Mouse (Mus musculus): ENCODE measurements around the gene Dbil5. TPM values are rescaled to one million over a fixed set of nuclear protein-coding genes. Genes with fewer than 3 reads are reported as not detected.

Gene Dbil5
- total RNA-seq, 2 experiments from 2014 or later = 1.1 to 1.6 TPM

DNA sequence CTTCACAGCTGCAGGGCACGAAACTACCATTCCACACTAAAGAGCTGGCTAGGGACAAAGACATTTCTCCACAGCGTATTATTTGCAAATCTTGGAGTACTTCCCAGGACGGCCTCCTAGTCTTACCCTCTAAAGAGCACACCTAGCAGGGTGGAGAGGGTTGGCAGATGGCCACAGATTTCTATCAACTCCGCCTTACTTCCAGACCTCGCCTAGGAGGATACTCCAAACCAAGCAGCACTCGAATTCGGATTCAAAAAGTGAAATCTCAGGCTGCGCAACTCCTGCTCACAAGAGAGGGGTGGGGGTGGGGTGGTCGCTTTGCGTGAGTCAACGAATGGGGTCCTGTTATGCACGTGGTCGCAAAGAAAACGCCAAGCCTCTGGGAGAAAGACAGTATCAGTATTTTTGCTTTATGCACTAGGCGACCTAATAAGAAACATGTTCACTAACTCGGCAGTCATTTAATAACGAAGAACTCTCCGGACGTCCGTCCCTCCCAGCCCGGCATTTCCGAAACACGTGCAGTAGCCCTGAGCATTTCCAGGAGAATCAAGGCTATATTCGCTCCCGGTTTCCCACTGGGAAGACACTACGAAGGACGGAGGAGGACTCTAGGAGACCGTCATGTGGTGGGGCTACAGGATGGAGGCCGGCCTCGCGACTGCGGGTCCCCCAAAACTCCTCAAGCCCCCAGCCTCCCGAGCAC, 573 bp upstream of the Dbil5 start:
- intact Hi-C loops (cut with DNase I) = loop anchor here (1.0 kb wide), 1 partner anchor 38 kb away; the partner anchor contains the start of genes Fam57a and Vps53
- DNase-seq (ENCODE audit: low spot score in 2 of 2) = peak in 1 of 2 experiments; percentile 48

- intact Hi-C loops (cut with DNase I) = no loop called here
These were observed 7.2 kb downstream of the Dbil5 start for GRCm38 (mm10) chr11:76224631-76225030.

DNA sequence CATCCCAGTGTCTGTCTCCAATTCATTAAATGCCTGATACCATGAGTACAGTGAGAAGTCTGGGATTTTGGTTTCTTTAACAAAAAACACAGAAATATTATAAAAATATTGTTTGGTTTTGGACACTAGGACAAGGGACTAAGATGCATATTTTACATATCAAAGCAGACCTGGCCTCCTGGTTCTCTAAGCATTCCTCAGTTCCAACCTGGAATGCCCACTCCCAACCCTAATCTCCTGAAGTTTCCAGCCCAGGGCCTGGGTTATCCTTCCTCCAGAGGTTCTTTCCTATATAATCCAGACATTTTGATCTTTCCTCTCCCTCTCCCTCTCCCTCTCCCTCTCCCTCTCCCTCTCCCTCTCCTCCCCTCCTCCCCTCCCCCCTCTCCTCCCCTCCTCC, 7.6 kb downstream of the Dbil5 start:
- DNase-seq (ENCODE audit: low spot score in 2 of 2) = no peak
- intact Hi-C loops (cut with DNase I) = no loop called here

More at GRCm38 (mm10) chr11:76224631-76225030, 7.2 kb downstream of the Dbil5 start:
- DNase-seq (ENCODE audit: low spot score in 2 of 2) = no peak

DNA sequence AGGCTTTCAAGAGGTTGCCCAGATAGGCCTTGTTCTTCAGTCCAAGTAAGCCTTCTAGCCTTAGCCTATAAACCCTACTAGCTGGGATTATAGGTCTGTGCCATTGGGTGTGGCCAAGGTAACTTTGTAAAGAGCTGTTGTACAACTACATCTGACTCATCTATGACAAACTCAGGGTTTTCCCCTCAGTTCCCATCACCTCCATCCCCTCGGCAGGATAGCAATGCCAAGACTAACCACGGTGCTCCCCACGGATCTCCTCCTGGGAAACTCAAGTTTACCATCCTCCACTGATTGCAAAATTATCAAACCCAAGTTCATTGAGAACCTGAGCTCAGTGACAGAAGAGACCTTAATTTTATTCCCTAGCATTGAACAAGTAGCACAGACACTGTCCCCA, 18.7 kb downstream of the Dbil5 start:
- no peak for DNase-seq (ENCODE audit: low spot score in 2 of 2)
- intact Hi-C loops (cut with DNase I) = no loop called here

DNA sequence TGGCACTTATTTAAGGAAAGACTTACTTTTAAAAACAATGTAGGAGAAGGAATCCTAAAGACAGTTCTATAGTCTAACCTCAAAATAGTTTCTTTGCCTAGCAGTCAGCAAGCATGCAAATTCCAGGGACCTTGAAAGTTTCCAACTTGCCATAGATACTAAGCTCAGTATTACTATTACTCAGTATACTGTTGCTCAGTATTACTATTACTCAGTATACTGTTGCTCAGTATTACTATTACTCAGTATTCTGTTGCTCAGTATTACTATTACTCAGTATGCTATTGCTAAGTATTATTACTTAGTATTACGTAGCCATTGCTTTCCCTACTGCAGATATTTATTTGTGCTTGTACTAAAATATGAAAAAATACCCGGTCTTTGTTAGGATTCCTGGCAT, 22.3 kb downstream of the Dbil5 start:
- intact Hi-C loops (cut with DNase I) = no loop called here
- no peak for DNase-seq (ENCODE audit: low spot score in 2 of 2)

- peak; percentile 91 to 95 for DNase-seq (ENCODE audit: low spot score in 2 of 2)
- intact Hi-C loops (cut with DNase I) = loop anchor here (2.0 kb wide), 1 partner anchor 64 kb away; the partner anchor contains the start of genes Fam57a and Vps53
These were observed 25.7 kb downstream of the Dbil5 start, which contains the start of the genes Mrm3 and Glod4 for GRCm38 (mm10) chr11:76242901-76243810. Gene Mrm3, plus strand, starts transcription at chr11:76243715. Gene Glod4, minus strand, starts transcription at chr11:76243725.

GRCm38 (mm10) chr11:76243811-76244546, 26.6 kb downstream of the Dbil5 start:
- intact Hi-C loops (cut with DNase I) = loop anchor here (2.0 kb wide), 1 partner anchor 65 kb away; the partner anchor contains the start of genes Fam57a and Vps53
- no peak for DNase-seq (ENCODE audit: low spot score in 2 of 2)

- intact Hi-C loops (cut with DNase I) = no loop called here
- no peak for DNase-seq (ENCODE audit: low spot score in 2 of 2)
These were observed 29.0 kb downstream of the Dbil5 start for GRCm38 (mm10) chr11:76246439-76246838.

- intact Hi-C loops (cut with DNase I) = no loop called here
- no peak for DNase-seq (ENCODE audit: low spot score in 2 of 2)
These were observed 29.8 kb downstream of the Dbil5 start for GRCm38 (mm10) chr11:76247239-76247638.

- intact Hi-C loops (cut with DNase I) = no loop called here
- no peak for DNase-seq (ENCODE audit: low spot score in 2 of 2)
These were observed 34.6 kb downstream of the Dbil5 start for GRCm38 (mm10) chr11:76252036-76252435.

GRCm38 (mm10) chr11:76253145-76253917, 35.9 kb downstream of the Dbil5 start:
- intact Hi-C loops (cut with DNase I) = loop anchor here (1.0 kb wide), 2 partner anchors 146 to 153 kb away; partner anchors contain the start of genes Nxn and Timm22
- DNase-seq (ENCODE audit: low spot score in 2 of 2) = peak; percentile 81 to 85

GRCm38 (mm10) chr11:76253918-76254264, 36.5 kb downstream of the Dbil5 start:
- DNase-seq (ENCODE audit: low spot score in 2 of 2) = no peak
- intact Hi-C loops (cut with DNase I) = loop anchor here (1.0 kb wide), 2 partner anchors 145 to 152 kb away; partner anchors contain the start of genes Nxn and Timm22

- DNase-seq (ENCODE audit: low spot score in 2 of 2) = peak; percentile 30 to 42
- intact Hi-C loops (cut with DNase I) = no loop called here
These were observed 38.1 kb downstream of the Dbil5 start for GRCm38 (mm10) chr11:76255431-76256001.

GRCm38 (mm10) chr11:76256129-76256528, 38.7 kb downstream of the Dbil5 start:
- DNase-seq (ENCODE audit: low spot score in 2 of 2) = no peak
- intact Hi-C loops (cut with DNase I) = no loop called here

DNA sequence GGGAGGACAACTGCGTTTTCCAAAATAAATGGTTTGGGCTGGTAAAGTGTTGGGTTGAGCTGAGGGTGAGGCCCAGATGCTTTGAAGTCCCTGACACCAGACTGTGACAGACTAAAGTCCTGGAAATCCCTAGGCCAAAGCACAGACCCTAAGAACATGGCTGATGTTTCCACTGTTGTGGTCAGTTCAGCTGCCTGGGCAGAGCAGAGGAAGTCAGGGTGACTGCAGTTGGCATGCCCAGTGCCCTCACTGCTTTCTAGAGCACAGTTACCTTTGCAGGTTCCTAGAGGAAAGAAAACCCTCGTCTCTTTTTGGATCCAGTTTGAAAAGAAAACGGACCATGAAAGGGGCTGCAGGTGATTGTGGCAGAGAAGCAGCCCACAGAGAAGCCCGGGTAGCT, 40.0 kb downstream of the Dbil5 start:
- intact Hi-C loops (cut with DNase I) = no loop called here
- DNase-seq (ENCODE audit: low spot score in 2 of 2) = no peak

- intact Hi-C loops (cut with DNase I) = no loop called here
- DNase-seq (ENCODE audit: low spot score in 2 of 2) = no peak
These were observed 41.1 kb downstream of the Dbil5 start for GRCm38 (mm10) chr11:76258511-76258910.

GRCm38 (mm10) chr11:76260208-76261050, 43.0 kb downstream of the Dbil5 start:
- intact Hi-C loops (cut with DNase I) = no loop called here
- DNase-seq (ENCODE audit: low spot score in 2 of 2) = no peak

- intact Hi-C loops (cut with DNase I) = no loop called here
- no peak for DNase-seq (ENCODE audit: low spot score in 2 of 2)
These were observed 43.8 kb downstream of the Dbil5 start for GRCm38 (mm10) chr11:76261224-76261623.
